Mouse (Mus musculus): Measurements from ENCODE around the gene Dis3l. TPM values are rescaled to one million over a fixed set of nuclear protein-coding genes. Genes with fewer than 3 reads are reported as not detected.
"Not testable (repeated sequence)": the region's sequence is repeated elsewhere in the genome, so short reads cannot be mapped to it uniquely, and the experiment has no call there.

Dis3l gene
- polyA plus RNA-seq, 1 experiment from 2014 or later, result 21.9 TPM

GRCm38 (mm10) chr9:64273757-64274156 lies 67.3 kb downstream of the Dis3l start:
- 83% methylated on average over 4 of the region's 4 CpGs for WGBS
- H3K4me1 ChIP-seq, result no peaks in the 10 kb centered on the region
- no peaks in the 10 kb centered on the region for H3K27me3 ChIP-seq (replicated peaks)
- no peaks in the 10 kb centered on the region for H3K9me3 ChIP-seq
- no peak overlapping the region for H3K4me3 ChIP-seq
- H3K4me2 ChIP-seq (replicated peaks), result no peak overlapping the region
- no peak overlapping the region for H3K9ac ChIP-seq
- no peak for ATAC-seq (ENCODE audit: low FRiP score, low read depth)
- no peaks in the 10 kb centered on the region for H3K36me3 ChIP-seq
- H3K27ac ChIP-seq, result no peak overlapping the region

- Histone ChIP-seq H3K9me3 (no peaks in the 10 kb centered on the region), H3K27ac (no peak overlapping the region), H3K4me3 (no peak overlapping the region), H3K36me3 (no peaks in the 10 kb centered on the region), H3K27me3 (replicated peaks) (no peaks in the 10 kb centered on the region), H3K4me1 (no peaks in the 10 kb centered on the region), H3K4me2 (replicated peaks) (no peak overlapping the region), H3K9ac (no peak overlapping the region)
- ATAC-seq (ENCODE audit: low FRiP score, low read depth), result no peak
- 37% methylated on average over 7 of the region's 7 CpGs for whole genome bisulfite sequencing
These were observed 68.5 kb downstream of the Dis3l start for GRCm38 (mm10) chr9:64272611-64273010.

- WGBS, result 70% methylated on average over 3 of the region's 3 CpGs
- no peak for ATAC-seq (ENCODE audit: low FRiP score, low read depth)
- Histone ChIP-seq H3K27ac (no peak overlapping the region), H3K4me3 (no peak overlapping the region), H3K27me3 (replicated peaks) (no peaks in the 10 kb centered on the region), H3K4me1 (no peaks in the 10 kb centered on the region), H3K9me3 (no peaks in the 10 kb centered on the region), H3K36me3 (no peaks in the 10 kb centered on the region), H3K9ac (no peak overlapping the region), H3K4me2 (replicated peaks) (no peak overlapping the region)
These were observed 69.8 kb downstream of the Dis3l start for GRCm38 (mm10) chr9:64271249-64271648.

- WGBS, result 97% methylated on average over 8 of the region's 8 CpGs
- H3K4me1 ChIP-seq; H3K4me2 ChIP-seq (replicated peaks); H3K9ac ChIP-seq; H3K27me3 ChIP-seq (replicated peaks); H3K4me3 ChIP-seq; H3K36me3 ChIP-seq; ATAC-seq (ENCODE audit: low FRiP score, low read depth); H3K27ac ChIP-seq; H3K9me3 ChIP-seq: not testable (repeated sequence)
These were observed 72.3 kb downstream of the Dis3l start for GRCm38 (mm10) chr9:64268836-64269235.

DNA sequence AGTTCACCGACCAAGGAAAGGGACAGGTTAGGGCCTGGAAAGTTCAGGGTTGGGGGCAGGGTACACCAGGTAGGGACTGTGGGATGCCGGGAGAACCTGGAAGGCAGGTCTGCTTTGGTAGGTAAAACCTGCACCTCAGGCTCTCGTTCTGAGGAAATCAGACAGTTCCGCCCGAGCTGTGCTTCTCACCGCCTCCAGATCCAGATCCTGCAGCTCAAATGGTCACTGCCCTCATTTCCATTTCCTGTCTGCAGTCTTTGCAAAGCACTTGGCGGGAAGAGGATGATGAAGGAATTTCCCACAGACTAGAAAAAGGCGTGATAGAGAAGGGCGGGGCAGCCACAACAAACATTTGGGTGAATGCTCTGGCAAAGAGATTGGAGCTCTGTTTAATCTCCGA lies 72.9 kb downstream of the Dis3l start:
- H3K27me3 ChIP-seq (replicated peaks), result no peaks in the 10 kb centered on the region
- no peak overlapping the region for H3K9ac ChIP-seq
- H3K27ac ChIP-seq, result no peak overlapping the region
- WGBS, result 94% methylated on average over 10 of the region's 10 CpGs
- H3K4me3 ChIP-seq, result no peak overlapping the region
- no peak overlapping the region for H3K4me2 ChIP-seq (replicated peaks)
- no peaks in the 10 kb centered on the region for H3K36me3 ChIP-seq
- ATAC-seq (ENCODE audit: low FRiP score, low read depth), result no peak
- H3K4me1 ChIP-seq, result no peaks in the 10 kb centered on the region
- H3K9me3 ChIP-seq, result no peaks in the 10 kb centered on the region

DNA sequence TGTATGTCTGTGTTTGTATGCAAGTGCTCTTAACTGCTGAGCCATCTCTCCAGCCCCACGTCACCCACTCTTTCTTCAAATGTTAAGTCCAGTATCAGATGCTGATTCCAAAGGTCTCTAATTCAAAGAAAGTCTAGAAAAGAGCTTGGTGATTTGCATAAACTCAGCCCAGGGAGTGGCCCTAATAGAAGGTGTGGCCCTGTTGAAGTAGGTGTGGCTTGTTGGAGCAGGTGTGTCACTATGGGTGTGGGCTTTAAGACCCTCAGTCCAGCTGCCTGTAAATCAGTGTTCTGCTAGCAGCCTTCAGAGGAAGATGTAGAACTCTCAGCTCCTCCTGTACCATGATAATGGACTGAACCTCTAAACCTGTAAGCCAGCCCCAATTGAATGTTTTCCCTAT lies 73.9 kb downstream of the Dis3l start:
- H3K27me3 ChIP-seq (replicated peaks), result no peaks in the 10 kb centered on the region
- 94% methylated on average over 1 of the region's 1 CpGs for WGBS
- ATAC-seq (ENCODE audit: low FRiP score, low read depth), result no peak

GRCm38 (mm10) chr9:64264813-64265212 lies 76.3 kb downstream of the Dis3l start:
- H3K4me3 ChIP-seq, result no peak overlapping the region
- H3K27ac ChIP-seq, result no peak overlapping the region
- 34% methylated on average over 1 of the region's 1 CpGs for WGBS
- no peak overlapping the region for H3K9ac ChIP-seq
- H3K4me1 ChIP-seq, result no peaks in the 10 kb centered on the region
- no peak overlapping the region for H3K4me2 ChIP-seq (replicated peaks)
- no peaks in the 10 kb centered on the region for H3K9me3 ChIP-seq
- no peaks in the 10 kb centered on the region for H3K27me3 ChIP-seq (replicated peaks)
- H3K36me3 ChIP-seq, result no peaks in the 10 kb centered on the region
- ATAC-seq (ENCODE audit: low FRiP score, low read depth), result no peak

More for the DNA sequence above, 73.9 kb downstream of the Dis3l start:
- H3K36me3 ChIP-seq, result no peaks in the 10 kb centered on the region
- no peak overlapping the region for H3K27ac ChIP-seq
- no peak overlapping the region for H3K4me3 ChIP-seq
- no peak overlapping the region for H3K9ac ChIP-seq
- no peak overlapping the region for H3K4me2 ChIP-seq (replicated peaks)
- H3K9me3 ChIP-seq, result no peaks in the 10 kb centered on the region
- H3K4me1 ChIP-seq, result no peaks in the 10 kb centered on the region

- no peak overlapping the region for H3K27ac ChIP-seq
- H3K9ac ChIP-seq, result no peak overlapping the region
- no peak overlapping the region for H3K4me2 ChIP-seq (replicated peaks)
- H3K9me3 ChIP-seq, result no peaks in the 10 kb centered on the region
- H3K36me3 ChIP-seq, result no peaks in the 10 kb centered on the region
- ATAC-seq (ENCODE audit: low FRiP score, low read depth), result no peak
- H3K4me3 ChIP-seq, result no peak overlapping the region
- H3K4me1 ChIP-seq, result no peaks in the 10 kb centered on the region
- H3K27me3 ChIP-seq (replicated peaks), result no peaks in the 10 kb centered on the region
- 91% methylated on average over 4 of the region's 4 CpGs for WGBS
These were observed 80.1 kb downstream of the Dis3l start for GRCm38 (mm10) chr9:64261023-64261422.

- Histone ChIP-seq H3K4me3 (no peak overlapping the region), H3K9me3 (no peaks in the 10 kb centered on the region), H3K4me2 (replicated peaks) (no peak overlapping the region), H3K27me3 (replicated peaks) (no peaks in the 10 kb centered on the region), H3K9ac (no peak overlapping the region), H3K36me3 (no peaks in the 10 kb centered on the region), H3K4me1 (no peaks in the 10 kb centered on the region), H3K27ac (no peak overlapping the region)
- ATAC-seq (ENCODE audit: low FRiP score, low read depth), result no peak
- WGBS, result 90% methylated on average over 5 of the region's 5 CpGs
These were observed 81.2 kb downstream of the Dis3l start for GRCm38 (mm10) chr9:64259906-64260305.

Other genes starting within 250 kb of the Dis3l start
- not detected in 2 replicates for gene Lctl, start 224.1 kb downstream of the Dis3l start, polyA plus RNA-seq (2016; fragmentation: Nextera tagmentation; extraction: Ambion mirVana)
- gene Zwilch, start 168.2 kb downstream of the Dis3l start, polyA plus RNA-seq (2016; fragmentation: Nextera tagmentation; extraction: Ambion mirVana), result 18.3 and 18.9 TPM in 2 replicates
- 801 and 813 TPM in 2 replicates for gene Rpl4, start 167.9 kb downstream of the Dis3l start, polyA plus RNA-seq (2016; fragmentation: Nextera tagmentation; extraction: Ambion mirVana)
- gene Snapc5, start 162.0 kb downstream of the Dis3l start, polyA plus RNA-seq (2016; fragmentation: Nextera tagmentation; extraction: Ambion mirVana), result 34.4 and 35.0 TPM in 2 replicates
- gene Uchl4, start 106.1 kb downstream of the Dis3l start, polyA plus RNA-seq (2016; fragmentation: Nextera tagmentation; extraction: Ambion mirVana), result 2.9 and 3.0 TPM in 2 replicates
- gene Map2k1, start 87.7 kb downstream of the Dis3l start, polyA plus RNA-seq (2016; fragmentation: Nextera tagmentation; extraction: Ambion mirVana), result 64.1 and 67.4 TPM in 2 replicates
- gene Tipin, start 59.7 kb downstream of the Dis3l start, polyA plus RNA-seq (2016; fragmentation: Nextera tagmentation; extraction: Ambion mirVana), result 154 and 159 TPM in 2 replicates
- 10.8 and 12.5 TPM in 2 replicates for gene Megf11, start 44.3 kb upstream of the Dis3l start, polyA plus RNA-seq (2016; fragmentation: Nextera tagmentation; extraction: Ambion mirVana)